Comparison of ENCODE assay signal across 1 mouse cellular context in the genomic region with DNA sequence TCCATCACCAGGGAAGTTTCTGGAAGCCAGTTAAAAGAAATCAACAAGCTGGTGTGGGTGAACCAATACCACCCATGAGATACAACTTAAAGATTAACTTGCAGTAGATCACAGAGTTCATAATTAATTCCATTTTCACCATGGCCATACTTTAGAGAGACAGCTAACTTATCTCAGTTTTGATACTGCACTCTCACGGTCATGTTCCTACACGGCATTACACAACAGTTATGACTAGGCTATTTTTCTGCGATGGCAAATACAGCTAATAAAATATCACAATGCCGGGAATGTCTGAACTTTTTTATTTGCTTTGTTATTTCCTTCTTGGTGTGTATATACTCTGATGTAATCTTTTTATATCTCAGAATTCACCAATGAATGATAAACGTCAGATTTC.
TF ChIP-seq lines count a peak whose summit lies in the region.

No protein-coding gene starts in this region.

TF ChIP-seq in MEL, 35 proteins besides CTCF, POLR2A, EP300 and RAD21 (continued from another document):
- peak; percentile 76 for TF ChIP-seq MAFK (IDR thresholded peaks at IDR 0.05; ENCODE audit: borderline replicate concordance, low read depth, low read length)
- TF ChIP-seq MXI1 (IDR thresholded peaks at IDR 0.05; ENCODE audit: low read depth, low read length): peak; percentile 64
- TF ChIP-seq ELF1 (IDR thresholded peaks at IDR 0.05; ENCODE audit: low read depth, low read length): no peak
- TF ChIP-seq RCOR1 (IDR thresholded peaks at IDR 0.05; ENCODE audit: low read depth, low read length): peak; percentile 23; the same call in 1 of the 2 replicates
- TF ChIP-seq TBP (IDR thresholded peaks at IDR 0.05; ENCODE audit: low read depth, low read length): no peak
- peak; percentile 75 for TF ChIP-seq GABPA (IDR thresholded peaks at IDR 0.05; ENCODE audit: low read depth, low read length)
- peak; percentile 67; the same call in 1 of the 2 replicates for TF ChIP-seq BHLHE40 (IDR thresholded peaks at IDR 0.05; ENCODE audit: borderline replicate concordance, low read depth, low read length)
- TF ChIP-seq ZNF384 (IDR thresholded peaks at IDR 0.05; ENCODE audit: low read depth, low read length): peak; percentile 80
- no peak for TF ChIP-seq JUND (IDR thresholded peaks at IDR 0.05; ENCODE audit: low read depth, low read length)
TF ChIP-seq in MEL: peak in this region for 10.
